Mouse (Mus musculus) hindlimb bud, embryonic 11.5 days (tissue): ENCODE data around the gene Exoc5.

Source experiments
- DNase-seq: peaks from one replicate; pipeline ENCODE4 v3.0.0-alpha.2; 2012; ENCODE audit warnings: low read depth, low spot score; ENCODE audit errors: extremely low spot score

The Exoc5 gene

GRCm38 (mm10) chr14:49008399-49009189 lies 57.9 kb downstream of the Exoc5 start:
- DNase-seq, result no peak

- DNase-seq, result no peak
These were observed 58.5 kb downstream of the Exoc5 start for GRCm38 (mm10) chr14:49007979-49008378.

- no peak for DNase-seq
These were observed 64.8 kb downstream of the Exoc5 start for GRCm38 (mm10) chr14:49001655-49002054.

- DNase-seq, result no peak
These were observed 67.7 kb downstream of the Exoc5 start for GRCm38 (mm10) chr14:48998795-48999194.

GRCm38 (mm10) chr14:48993861-48994260 lies 72.6 kb downstream of the Exoc5 start:
- no peak for DNase-seq

GRCm38 (mm10) chr14:48992070-48992580 lies 74.3 kb downstream of the Exoc5 start:
- DNase-seq, result no peak

GRCm38 (mm10) chr14:48991144-48991522 lies 75.3 kb downstream of the Exoc5 start:
- no peak for DNase-seq

GRCm38 (mm10) chr14:48990471-48991143 lies 75.8 kb downstream of the Exoc5 start:
- peak; percentile 28 for DNase-seq

GRCm38 (mm10) chr14:48989831-48990230 lies 76.6 kb downstream of the Exoc5 start:
- no peak for DNase-seq

GRCm38 (mm10) chr14:48986231-48986630 lies 80.2 kb downstream of the Exoc5 start:
- no peak for DNase-seq

GRCm38 (mm10) chr14:48985673-48986072 lies 80.8 kb downstream of the Exoc5 start:
- DNase-seq, result no peak

- DNase-seq, result no peak
These were observed 87.5 kb downstream of the Exoc5 start for GRCm38 (mm10) chr14:48978971-48979388.

GRCm38 (mm10) chr14:48971546-48971945 lies 94.9 kb downstream of the Exoc5 start:
- DNase-seq, result no peak

- DNase-seq, result no peak
These were observed 97.8 kb downstream of the Exoc5 start for GRCm38 (mm10) chr14:48968670-48969069.
